Mouse (Mus musculus): ENCODE results near the gene Pappa.

DNA sequence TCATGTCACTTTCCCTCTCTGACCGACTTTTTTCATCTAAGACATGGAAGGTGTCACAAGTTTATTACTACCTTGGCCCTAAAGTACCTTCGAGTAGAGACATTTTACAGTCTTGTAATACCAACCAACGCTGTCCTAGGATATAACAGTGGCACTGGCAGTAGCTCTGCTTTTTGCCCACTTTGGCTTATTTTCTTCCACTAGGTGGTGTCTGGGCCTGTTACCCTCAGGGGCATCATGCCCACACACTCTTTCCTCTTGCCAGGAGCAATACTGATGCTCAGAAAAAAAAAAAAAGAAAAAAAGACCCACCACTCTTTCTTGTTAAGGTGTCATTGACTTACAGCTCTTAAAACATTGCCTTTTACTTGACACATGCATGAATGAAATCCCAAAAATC is 8.7 kb downstream of the Pappa start:
- TF ChIP-seq CTCF (IDR thresholded peaks at IDR 0.05; ENCODE audit: control insufficient read depth, insufficient read depth, insufficient replicate concordance, low read depth, low read length): no peak
- TF ChIP-seq POLR2A (IDR thresholded peaks at IDR 0.05; ENCODE audit: control insufficient read depth, low read depth, low read length): no peak
